Mouse (Mus musculus) adipocyte (in vitro differentiated cells): ENCODE data around the gene Mrtfa.

Experiments used
- DNase-seq: peaks from one replicate; pipeline ENCODE4 v3.0.0-alpha.2; 2016; ENCODE audit warnings: low spot score

Mrtfa gene

GRCm38 (mm10) chr15:81156453-81156852 is 34.1 kb downstream of the Mrtfa start:
- no peak for DNase-seq

GRCm38 (mm10) chr15:81155845-81156244 is 34.7 kb downstream of the Mrtfa start:
- DNase-seq, result no peak

DNA sequence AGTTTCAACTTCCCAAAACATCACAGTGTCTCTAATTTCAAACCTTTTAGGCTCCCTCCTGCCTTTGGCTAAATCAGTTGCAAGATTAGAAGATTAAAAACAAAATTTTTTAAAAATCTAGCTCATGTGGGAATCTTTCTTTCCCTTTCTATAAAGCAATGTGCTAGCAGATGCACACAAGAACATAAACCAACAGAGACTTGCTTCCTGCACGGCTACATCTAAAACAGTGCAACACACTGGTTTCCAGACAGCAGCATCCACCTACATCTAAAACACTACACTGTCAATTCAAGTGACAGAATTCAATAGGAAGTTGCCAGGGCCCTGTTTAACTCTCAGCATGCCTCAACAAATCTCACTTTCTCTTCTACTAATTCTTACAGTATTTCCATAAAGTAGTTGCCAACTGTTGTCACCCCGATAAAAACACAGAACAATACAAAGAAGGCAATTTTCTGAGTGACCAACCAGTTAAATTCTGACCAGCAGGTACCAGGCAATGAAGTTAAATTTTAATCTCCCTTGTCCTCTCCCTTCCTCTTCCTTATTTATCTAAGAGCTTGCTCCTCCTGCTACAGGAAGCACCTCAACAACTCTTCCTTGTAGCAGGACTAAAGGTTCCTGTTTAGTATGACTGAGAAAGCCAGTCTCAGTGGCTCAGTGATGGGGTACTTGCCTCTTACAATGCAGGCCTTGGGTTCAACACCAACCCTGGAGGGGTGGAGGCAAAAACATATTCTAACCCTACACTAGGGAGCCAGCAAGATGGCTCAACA is 35.5 kb downstream of the Mrtfa start:
- no peak for DNase-seq

DNA sequence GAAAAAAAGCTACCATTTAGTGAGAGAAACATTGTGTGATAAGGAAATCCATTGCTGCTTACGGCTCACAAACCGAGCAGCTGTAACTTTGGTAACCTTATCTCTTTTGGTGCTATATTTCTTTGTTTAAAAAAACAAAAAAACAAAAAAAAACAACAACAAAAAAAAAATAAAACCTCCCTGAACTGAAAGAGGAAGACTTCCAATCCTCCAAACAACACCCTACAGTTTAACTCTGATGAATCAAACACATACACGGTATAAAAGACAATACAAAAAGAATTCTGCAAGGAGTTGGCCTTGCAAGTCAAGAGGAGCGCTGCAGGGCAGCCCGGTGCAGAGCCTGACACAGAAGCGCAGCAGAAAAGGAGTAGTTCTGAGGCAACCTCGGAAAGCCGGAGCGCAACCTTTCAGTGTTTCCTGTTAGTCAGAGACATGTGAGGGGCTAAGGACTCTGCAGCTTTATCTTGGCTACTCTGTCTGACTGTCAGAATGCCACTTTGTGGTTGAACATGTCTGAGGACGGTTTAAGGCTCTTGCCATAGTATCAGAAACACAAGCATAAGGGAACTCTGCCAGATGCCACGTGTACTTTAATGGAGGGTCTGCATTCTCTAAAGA is 48.5 kb downstream of the Mrtfa start:
- no peak for DNase-seq

DNA sequence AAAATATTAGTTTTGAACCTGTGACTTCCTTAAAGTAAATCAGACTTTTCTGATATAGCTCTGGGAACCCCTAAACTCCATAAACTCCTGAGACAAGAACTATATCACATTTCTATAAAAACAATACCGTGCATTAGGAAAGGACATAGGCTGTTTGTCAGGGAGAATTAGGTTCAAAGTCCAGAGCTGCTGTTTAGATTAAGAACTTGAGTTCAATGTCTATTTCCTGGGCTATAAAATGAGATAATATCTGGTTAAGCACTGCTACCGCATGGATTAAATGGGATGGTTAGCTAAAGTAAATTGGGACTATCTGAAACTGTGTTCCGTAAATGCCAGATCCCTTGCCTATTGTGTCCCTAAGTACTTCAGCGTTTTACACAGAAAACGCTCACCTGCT is 50.6 kb downstream of the Mrtfa start:
- DNase-seq, result no peak

DNA sequence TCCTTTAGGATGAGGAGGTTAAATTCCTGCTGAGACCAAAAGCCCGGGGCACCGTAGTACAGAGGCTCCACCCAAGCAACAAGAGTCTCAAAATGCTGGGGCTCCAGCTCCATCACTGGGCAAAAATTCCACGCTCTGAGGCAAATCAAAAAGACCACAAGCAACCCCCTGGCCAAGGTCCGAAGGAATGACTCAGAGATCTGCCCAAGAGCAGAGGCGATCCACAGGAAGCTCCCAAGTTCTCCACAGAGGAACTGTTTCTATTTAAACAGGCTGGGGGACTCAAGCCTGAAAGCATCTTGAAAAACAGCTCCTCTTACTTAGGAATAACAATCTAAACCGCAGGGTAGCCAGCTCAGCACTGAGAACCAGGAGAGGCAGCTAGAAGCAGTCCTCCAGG is 53.3 kb downstream of the Mrtfa start:
- DNase-seq, result peak; percentile 18

- no peak for DNase-seq
These were observed 56.8 kb downstream of the Mrtfa start for GRCm38 (mm10) chr15:81133781-81134180.

DNA sequence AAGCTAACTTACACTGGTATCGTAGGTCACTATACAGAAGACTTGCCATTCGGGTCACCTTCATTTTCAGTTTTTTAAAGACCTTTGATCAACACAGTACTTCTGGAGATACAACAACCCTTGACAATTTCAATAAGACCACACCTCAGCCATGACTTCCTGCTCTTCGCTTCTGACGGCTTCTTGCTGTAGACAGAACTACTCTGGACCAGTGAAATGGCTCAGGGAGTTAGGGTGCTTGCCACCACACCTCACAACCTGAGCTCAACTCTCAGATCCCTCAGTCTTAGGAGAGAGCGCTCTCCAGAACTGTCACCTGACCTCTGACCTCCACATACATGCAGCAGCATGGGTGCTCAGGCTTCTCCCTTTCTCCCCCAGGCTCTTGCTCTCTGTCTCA is 59.4 kb downstream of the Mrtfa start:
- no peak for DNase-seq

DNA sequence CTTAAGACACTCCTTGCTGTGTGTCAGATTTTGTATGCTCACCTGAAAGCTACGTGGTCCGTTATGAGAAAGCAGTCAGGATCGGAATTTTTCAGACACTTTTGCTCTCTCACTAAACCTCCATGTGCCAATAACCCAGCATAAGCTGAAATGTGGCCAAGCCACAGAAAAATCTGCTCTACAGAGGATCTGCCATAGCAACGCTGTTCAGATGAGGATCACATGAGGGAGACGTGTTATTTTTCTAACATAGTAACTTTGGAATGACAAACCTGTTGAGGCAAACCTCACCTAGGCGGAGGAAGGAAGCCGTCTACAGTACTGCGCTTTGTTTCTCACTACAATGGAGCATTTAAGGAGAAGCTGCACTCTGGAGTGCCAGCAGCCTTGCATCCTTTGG is 60.6 kb downstream of the Mrtfa start:
- DNase-seq, result no peak

DNA sequence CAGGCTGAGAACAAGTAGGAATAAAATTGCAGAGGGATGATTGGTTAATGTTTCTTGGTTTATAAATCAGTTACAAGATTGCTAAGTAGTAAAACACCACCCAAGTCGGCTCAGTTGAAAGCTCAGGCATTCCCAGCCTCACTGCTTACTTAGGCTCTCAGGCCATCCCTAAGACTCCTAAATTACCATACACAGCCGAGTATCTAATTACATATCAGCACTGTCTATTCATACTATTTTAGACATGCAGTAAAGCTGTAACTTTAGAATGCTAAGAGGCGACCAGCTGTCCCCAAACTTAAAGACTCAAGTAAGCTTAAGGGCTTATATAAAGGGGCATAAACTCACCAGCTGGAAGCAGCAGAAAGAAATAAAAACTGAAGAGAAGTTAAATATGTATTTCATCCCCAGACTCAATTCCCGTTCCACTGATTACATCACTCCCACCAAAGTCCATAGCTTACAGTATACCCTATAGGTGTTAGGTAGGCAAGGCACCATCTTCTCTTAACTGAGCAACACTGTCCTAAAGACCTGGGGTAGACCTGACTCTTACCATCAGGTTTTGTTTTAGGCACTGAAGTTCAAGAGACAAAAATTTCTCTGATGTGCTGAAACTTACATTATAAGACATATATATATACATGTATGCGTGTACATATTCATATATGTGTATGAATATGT is 62.3 kb downstream of the Mrtfa start:
- DNase-seq, result no peak

DNA sequence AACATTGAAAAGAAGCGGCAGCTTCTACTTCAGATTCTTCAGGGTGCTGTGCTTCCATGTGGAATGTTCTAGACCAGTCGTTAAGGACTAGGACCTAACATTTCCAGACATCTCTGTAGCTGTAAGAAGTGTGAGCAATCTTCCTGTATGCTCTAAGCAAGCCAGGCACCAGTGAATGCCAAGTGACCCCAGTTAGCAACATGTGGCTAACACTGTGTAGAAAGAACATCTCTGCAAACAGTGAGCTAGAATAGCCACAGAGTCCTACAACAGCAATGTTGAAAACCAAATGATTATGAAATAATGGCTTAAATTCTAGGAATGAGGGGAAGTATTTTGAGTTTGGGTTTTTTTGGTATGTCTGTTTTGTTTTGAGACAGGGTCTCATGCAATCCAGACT is 66.3 kb downstream of the Mrtfa start:
- no peak for DNase-seq

DNA sequence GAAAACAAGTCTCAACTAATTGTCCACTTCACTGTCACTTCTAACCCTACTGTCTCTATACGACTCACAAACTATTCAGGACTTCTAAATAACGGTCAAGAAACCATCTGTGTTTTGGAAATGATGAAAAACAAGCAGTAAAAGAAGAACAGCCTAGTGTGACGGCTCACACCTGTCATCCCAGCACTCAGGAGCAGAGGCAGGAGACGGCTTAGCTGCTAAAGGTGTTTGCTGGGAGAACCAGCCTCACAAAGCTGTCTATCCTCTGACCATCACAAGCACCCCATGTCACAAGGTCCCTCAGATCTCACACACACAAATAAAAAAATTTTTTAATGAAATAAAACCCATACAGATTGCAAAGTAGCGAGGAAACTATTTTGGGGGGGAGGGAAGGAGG is 67.4 kb downstream of the Mrtfa start:
- DNase-seq, result no peak

- DNase-seq, result no peak
These were observed 68.0 kb downstream of the Mrtfa start for GRCm38 (mm10) chr15:81122535-81122934.

GRCm38 (mm10) chr15:81122078-81122477 is 68.5 kb downstream of the Mrtfa start:
- no peak for DNase-seq

DNA sequence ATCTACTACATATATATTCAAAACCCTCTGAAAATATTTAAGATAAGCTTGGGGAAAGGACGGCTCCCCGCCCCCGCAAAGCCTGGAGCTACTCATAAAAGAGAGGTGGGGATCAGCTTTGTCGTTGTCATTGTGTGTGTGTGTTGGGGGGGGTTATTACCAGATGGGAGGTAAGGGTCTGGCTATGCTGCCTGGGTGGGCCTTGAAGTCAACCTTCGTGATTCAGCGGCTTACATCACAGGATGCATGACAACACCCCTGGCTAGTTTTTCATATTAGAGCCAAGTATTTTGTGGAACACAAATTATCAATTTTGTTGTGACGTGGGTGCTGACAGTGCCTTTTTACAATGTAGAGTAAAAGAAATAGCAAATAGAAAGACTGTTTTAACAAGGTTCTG is 69.6 kb downstream of the Mrtfa start:
- DNase-seq, result no peak

DNA sequence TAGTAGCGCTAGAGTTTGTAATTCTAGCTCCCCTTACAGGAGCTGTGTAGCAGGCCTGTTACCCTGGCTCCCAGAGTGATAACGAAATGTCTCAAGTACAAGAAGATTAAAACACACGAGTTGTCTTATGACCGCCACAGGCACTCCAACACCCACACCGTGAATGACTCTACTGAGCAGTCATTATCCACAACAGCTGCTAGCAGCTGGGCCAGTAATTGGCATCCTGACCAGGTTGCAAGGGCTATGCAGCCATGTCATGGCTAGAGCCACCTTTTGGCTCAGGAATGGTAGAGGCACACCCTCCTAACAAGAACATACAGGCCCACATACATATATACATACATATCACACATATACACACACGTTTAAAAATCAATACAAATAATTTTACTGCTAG is 70.4 kb downstream of the Mrtfa start:
- no peak for DNase-seq

DNA sequence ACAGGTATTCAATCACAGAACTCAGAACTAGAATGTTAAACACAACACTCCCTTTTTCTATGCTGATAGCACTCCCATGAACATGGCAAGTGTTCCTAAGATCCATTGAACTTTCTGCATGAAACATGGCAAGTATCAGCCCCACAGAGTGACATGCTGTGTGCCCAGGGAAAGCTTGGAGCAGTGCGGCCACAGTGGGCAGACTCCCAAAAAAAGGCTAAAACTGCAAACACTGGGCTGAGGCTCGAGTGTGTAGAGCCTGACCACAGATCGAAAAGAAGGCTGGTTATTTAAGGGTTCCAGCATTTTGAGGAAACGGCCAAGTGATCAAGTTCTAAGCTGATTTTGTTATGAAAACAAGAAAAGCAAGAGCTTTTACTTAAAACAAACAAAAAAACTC is 72.3 kb downstream of the Mrtfa start:
- peak; percentile 64 for DNase-seq

DNA sequence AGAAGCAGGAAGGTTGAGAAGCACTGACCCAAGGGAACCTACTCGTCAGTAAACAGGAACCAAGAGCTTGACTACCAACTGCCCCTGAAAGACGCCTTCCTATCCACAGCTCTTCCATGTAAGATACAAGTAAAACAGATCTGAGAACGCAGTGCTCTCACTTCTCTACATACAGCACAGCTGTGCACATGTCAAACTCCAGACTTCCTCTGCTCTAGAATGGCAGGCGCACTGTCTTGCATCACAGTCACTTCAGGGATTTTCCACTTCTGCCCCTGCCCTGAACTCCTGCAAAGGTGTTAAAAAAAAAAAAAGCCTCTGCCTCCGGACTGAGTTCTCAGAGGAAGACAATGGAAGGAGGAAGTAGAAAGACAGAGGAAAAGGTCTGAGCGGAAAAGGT is 78.0 kb downstream of the Mrtfa start:
- DNase-seq, result no peak

- DNase-seq, result no peak
These were observed 80.2 kb downstream of the Mrtfa start for GRCm38 (mm10) chr15:81110315-81110714.

DNA sequence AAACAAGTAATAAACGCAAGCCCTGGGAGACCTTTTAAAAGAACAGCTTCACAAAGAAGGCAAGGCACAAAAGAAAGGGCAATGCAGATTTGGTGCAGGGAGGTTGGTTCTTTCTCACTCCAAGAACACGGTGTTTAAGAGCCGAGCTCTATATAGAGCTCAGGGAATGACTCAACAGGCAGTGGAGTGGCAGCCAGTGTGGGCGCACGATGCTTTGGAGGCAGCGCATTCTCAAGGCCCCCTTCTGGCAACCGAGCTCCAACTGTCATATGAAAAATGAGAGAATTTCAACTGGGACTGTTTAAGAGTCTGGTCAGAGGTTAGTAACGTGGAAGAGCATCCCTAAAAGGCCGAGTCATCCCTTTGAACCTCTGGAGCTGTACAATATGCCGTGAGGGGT is 84.6 kb downstream of the Mrtfa start:
- peak; percentile 30 for DNase-seq

- DNase-seq, result no peak
These were observed 85.8 kb downstream of the Mrtfa start for GRCm38 (mm10) chr15:81104585-81105259.

DNA sequence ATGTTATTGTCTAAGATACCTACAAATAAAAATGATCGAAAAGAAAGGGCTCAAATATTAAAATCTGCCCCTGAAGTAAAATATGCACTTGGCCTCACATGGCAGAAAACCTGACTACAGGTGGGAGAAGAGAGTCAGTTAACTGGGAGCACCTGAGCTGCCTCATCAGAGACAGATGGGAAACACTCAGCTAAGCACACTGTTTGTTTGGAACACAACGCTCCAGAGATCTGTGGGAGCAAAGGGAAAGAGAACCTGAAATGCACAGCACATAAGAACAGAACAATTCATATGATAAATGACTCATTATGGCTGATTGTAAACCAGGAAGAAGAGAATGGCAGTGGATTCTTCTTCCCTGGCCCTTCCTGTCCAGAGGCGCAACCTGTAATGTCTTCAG is 87.1 kb downstream of the Mrtfa start:
- no peak for DNase-seq
